Mouse (Mus musculus): ENCODE results near the gene Gna13.
A peak's percentile ranks its signal among the peaks of the same experiment; 100 is the strongest.

The Gna13 gene

GRCm38 (mm10) chr11:109423294-109423693, 60.7 kb downstream of the Gna13 start:
- no peak for DNase-seq (ENCODE audit: low spot score)

GRCm38 (mm10) chr11:109425392-109426271, 63.0 kb downstream of the Gna13 start, which contains the start of gene Amz2:
TSS of gene Amz2 (plus strand) at chr11:109425946.
- DNase-seq (ENCODE audit: low spot score) = peak; percentile 96

GRCm38 (mm10) chr11:109426272-109426586, 63.6 kb downstream of the Gna13 start:
- no peak for DNase-seq (ENCODE audit: low spot score)

GRCm38 (mm10) chr11:109427353-109427752, 64.7 kb downstream of the Gna13 start:
- DNase-seq (ENCODE audit: low spot score) = no peak

- no peak for DNase-seq (ENCODE audit: low spot score)
Observed at GRCm38 (mm10) chr11:109434233-109434798, 71.7 kb downstream of the Gna13 start.

GRCm38 (mm10) chr11:109436889-109437288, 74.3 kb downstream of the Gna13 start:
- no peak for DNase-seq (ENCODE audit: low spot score)

GRCm38 (mm10) chr11:109439209-109439608, 76.6 kb downstream of the Gna13 start:
- DNase-seq (ENCODE audit: low spot score) = no peak

GRCm38 (mm10) chr11:109439829-109440340, 77.3 kb downstream of the Gna13 start:
- DNase-seq (ENCODE audit: low spot score) = peak; percentile 20

- no peak for DNase-seq (ENCODE audit: low spot score)
Observed at GRCm38 (mm10) chr11:109440641-109441040, 78.0 kb downstream of the Gna13 start.

GRCm38 (mm10) chr11:109441119-109441518, 78.5 kb downstream of the Gna13 start:
- DNase-seq (ENCODE audit: low spot score) = no peak

- DNase-seq (ENCODE audit: low spot score) = no peak
Observed at GRCm38 (mm10) chr11:109442166-109442730, 79.6 kb downstream of the Gna13 start.

GRCm38 (mm10) chr11:109443468-109444263, 81.0 kb downstream of the Gna13 start:
- no peak for DNase-seq (ENCODE audit: low spot score)

GRCm38 (mm10) chr11:109444600-109444999, 82.0 kb downstream of the Gna13 start:
- DNase-seq (ENCODE audit: low spot score) = no peak

- DNase-seq (ENCODE audit: low spot score) = no peak
Observed at GRCm38 (mm10) chr11:109445438-109446035, 82.9 kb downstream of the Gna13 start.
